Mouse (Mus musculus): ENCODE results near the gene Brip1. TPM values are rescaled to one million over a fixed set of nuclear protein-coding genes. Genes with fewer than 3 reads are reported as not detected.

The Brip1 gene
- polyA plus RNA-seq, 1 experiment from 2014 or later = 10.3 TPM

GRCm38 (mm10) chr11:86061243-86061642, 139.8 kb downstream of the Brip1 start:
- Histone ChIP-seq H3K4me2 (no peak overlapping the region), H3K27me3 (no peaks in the 10 kb centered on the region), H3K9ac (replicated peaks) (no peak overlapping the region), H3K36me3 (peaks cover 7% of the 10 kb centered on the region; the same call in 1 of the 2 replicates), H3K4me3 (replicated peaks) (no peak overlapping the region), H3K4me1 (replicated peaks) (no peaks in the 10 kb centered on the region), H3K27ac (no peak overlapping the region), H3K9me3 (no peaks in the 10 kb centered on the region)
- WGBS = 91% methylated on average over 8 of the region's 8 CpGs
- no peak for ATAC-seq (ENCODE audit: insufficient number of reproducible peaks, insufficient read depth, low FRiP score, low TSS enrichment, low read depth)

GRCm38 (mm10) chr11:86059123-86059522, 141.9 kb downstream of the Brip1 start:
- H3K9ac ChIP-seq (replicated peaks) = no peak overlapping the region
- no peaks in the 10 kb centered on the region for H3K9me3 ChIP-seq
- H3K27ac ChIP-seq = no peak overlapping the region
- no peak for ATAC-seq (ENCODE audit: insufficient number of reproducible peaks, insufficient read depth, low FRiP score, low TSS enrichment, low read depth)
- 90% methylated on average over 4 of the region's 4 CpGs for WGBS
- no peaks in the 10 kb centered on the region for H3K27me3 ChIP-seq
- peaks cover 7% of the 10 kb centered on the region; the same call in 1 of the 2 replicates for H3K36me3 ChIP-seq
- no peak overlapping the region for H3K4me2 ChIP-seq
- H3K4me1 ChIP-seq (replicated peaks) = no peaks in the 10 kb centered on the region
- H3K4me3 ChIP-seq (replicated peaks) = no peak overlapping the region

GRCm38 (mm10) chr11:86055806-86056205, 145.2 kb downstream of the Brip1 start:
- ATAC-seq (ENCODE audit: insufficient number of reproducible peaks, insufficient read depth, low FRiP score, low TSS enrichment, low read depth) = no peak
- Histone ChIP-seq H3K4me2 (no peak overlapping the region), H3K4me3 (replicated peaks) (no peak overlapping the region), H3K9ac (replicated peaks) (no peak overlapping the region), H3K9me3 (no peaks in the 10 kb centered on the region), H3K4me1 (replicated peaks) (peaks cover 6% of the 10 kb centered on the region), H3K27ac (no peak overlapping the region), H3K36me3 (no peaks in the 10 kb centered on the region), H3K27me3 (no peaks in the 10 kb centered on the region)
- 67% methylated on average over 7 of the region's 7 CpGs for WGBS

- H3K4me1 ChIP-seq (replicated peaks) = peaks cover 6% of the 10 kb centered on the region
- no peaks in the 10 kb centered on the region for H3K9me3 ChIP-seq
- ATAC-seq (ENCODE audit: insufficient number of reproducible peaks, insufficient read depth, low FRiP score, low TSS enrichment, low read depth) = no peak
- no peaks in the 10 kb centered on the region for H3K27me3 ChIP-seq
- H3K4me3 ChIP-seq (replicated peaks) = no peak overlapping the region
- H3K9ac ChIP-seq (replicated peaks) = no peak overlapping the region
- 30% methylated on average over 6 of the region's 6 CpGs for WGBS
- H3K4me2 ChIP-seq = peak overlapping the region; percentile 2; the same call in 1 of the 2 replicates
- peak overlapping the region; percentile 66; the same call in 1 of the 2 replicates for H3K27ac ChIP-seq
- no peaks in the 10 kb centered on the region for H3K36me3 ChIP-seq
These were observed 149.6 kb downstream of the Brip1 start for GRCm38 (mm10) chr11:86051383-86051782.

- Histone ChIP-seq H3K9me3 (no peaks in the 10 kb centered on the region), H3K36me3 (no peaks in the 10 kb centered on the region), H3K4me3 (replicated peaks) (no peak overlapping the region), H3K4me1 (replicated peaks) (peaks cover 6% of the 10 kb centered on the region), H3K27me3 (no peaks in the 10 kb centered on the region), H3K9ac (replicated peaks) (no peak overlapping the region), H3K4me2 (peak overlapping the region; percentile 2; the same call in 1 of the 2 replicates), H3K27ac (peak overlapping the region; percentile 66; the same call in 1 of the 2 replicates)
- no peak for ATAC-seq (ENCODE audit: insufficient number of reproducible peaks, insufficient read depth, low FRiP score, low TSS enrichment, low read depth)
- WGBS = 66% methylated on average over 8 of the region's 8 CpGs
These were observed 150.3 kb downstream of the Brip1 start for GRCm38 (mm10) chr11:86050430-86051280.

GRCm38 (mm10) chr11:86039994-86040393, 161.0 kb downstream of the Brip1 start:
- Histone ChIP-seq H3K9me3 (no peaks in the 10 kb centered on the region), H3K4me2 (no peak overlapping the region), H3K27ac (no peak overlapping the region), H3K36me3 (no peaks in the 10 kb centered on the region), H3K27me3 (no peaks in the 10 kb centered on the region), H3K4me3 (replicated peaks) (no peak overlapping the region), H3K9ac (replicated peaks) (no peak overlapping the region), H3K4me1 (replicated peaks) (peaks cover 6% of the 10 kb centered on the region)
- 73% methylated on average over 5 of the region's 5 CpGs for WGBS
- no peak for ATAC-seq (ENCODE audit: insufficient number of reproducible peaks, insufficient read depth, low FRiP score, low TSS enrichment, low read depth)

- no peak overlapping the region for H3K27ac ChIP-seq
- no peak overlapping the region for H3K4me3 ChIP-seq (replicated peaks)
- no peak overlapping the region for H3K9ac ChIP-seq (replicated peaks)
- no peaks in the 10 kb centered on the region for H3K36me3 ChIP-seq
- no peaks in the 10 kb centered on the region for H3K27me3 ChIP-seq
- no peak overlapping the region for H3K4me2 ChIP-seq
- 73% methylated on average over 8 of the region's 8 CpGs for WGBS
- peaks cover 6% of the 10 kb centered on the region for H3K4me1 ChIP-seq (replicated peaks)
- no peak for ATAC-seq (ENCODE audit: insufficient number of reproducible peaks, insufficient read depth, low FRiP score, low TSS enrichment, low read depth)
- no peaks in the 10 kb centered on the region for H3K9me3 ChIP-seq
These were observed 161.6 kb downstream of the Brip1 start for GRCm38 (mm10) chr11:86039355-86039754.

- Histone ChIP-seq H3K4me2 (no peak overlapping the region), H3K27me3 (no peaks in the 10 kb centered on the region), H3K27ac (no peak overlapping the region), H3K36me3 (no peaks in the 10 kb centered on the region), H3K9ac (replicated peaks) (no peak overlapping the region), H3K9me3 (no peaks in the 10 kb centered on the region), H3K4me1 (replicated peaks) (peaks cover 6% of the 10 kb centered on the region), H3K4me3 (replicated peaks) (no peak overlapping the region)
- 70% methylated on average over 13 of the region's 13 CpGs for WGBS
- ATAC-seq (ENCODE audit: insufficient number of reproducible peaks, insufficient read depth, low FRiP score, low TSS enrichment, low read depth) = no peak
These were observed 162.3 kb downstream of the Brip1 start for GRCm38 (mm10) chr11:86038701-86039100.

GRCm38 (mm10) chr11:86032910-86033309, 168.1 kb downstream of the Brip1 start:
- Histone ChIP-seq H3K9me3 (no peaks in the 10 kb centered on the region), H3K4me3 (replicated peaks) (no peak overlapping the region), H3K27ac (no peak overlapping the region), H3K4me2 (no peak overlapping the region), H3K27me3 (no peaks in the 10 kb centered on the region), H3K9ac (replicated peaks) (no peak overlapping the region), H3K36me3 (no peaks in the 10 kb centered on the region), H3K4me1 (replicated peaks) (peaks cover 5% of the 10 kb centered on the region; the same call in 1 of the 2 replicates)
- ATAC-seq (ENCODE audit: insufficient number of reproducible peaks, insufficient read depth, low FRiP score, low TSS enrichment, low read depth) = no peak
- WGBS = 49% methylated on average over 4 of the region's 4 CpGs

- peak; percentile 63; the same call in 1 of the 2 replicates for ATAC-seq (ENCODE audit: insufficient number of reproducible peaks, insufficient read depth, low FRiP score, low TSS enrichment, low read depth)
- H3K4me1 ChIP-seq (replicated peaks) = peaks cover 28% of the 10 kb centered on the region
- H3K9ac ChIP-seq (replicated peaks) = no peak overlapping the region
- 37% methylated on average over 5 of the region's 5 CpGs for WGBS
- no peak overlapping the region for H3K4me3 ChIP-seq (replicated peaks)
- no peaks in the 10 kb centered on the region for H3K9me3 ChIP-seq
- no peaks in the 10 kb centered on the region for H3K27me3 ChIP-seq
- no peak overlapping the region for H3K4me2 ChIP-seq
- no peak overlapping the region for H3K27ac ChIP-seq
- H3K36me3 ChIP-seq = no peaks in the 10 kb centered on the region
These were observed 173.0 kb downstream of the Brip1 start for GRCm38 (mm10) chr11:86028034-86028433.

GRCm38 (mm10) chr11:86026556-86027194, 174.3 kb downstream of the Brip1 start:
- Histone ChIP-seq H3K4me3 (replicated peaks) (no peak overlapping the region), H3K27ac (peak overlapping the region; percentile 73), H3K9ac (replicated peaks) (no peak overlapping the region), H3K36me3 (no peaks in the 10 kb centered on the region), H3K9me3 (no peaks in the 10 kb centered on the region), H3K27me3 (no peaks in the 10 kb centered on the region), H3K4me2 (peak overlapping the region; percentile 1; the same call in 1 of the 2 replicates), H3K4me1 (replicated peaks) (peaks cover 37% of the 10 kb centered on the region)
- ATAC-seq (ENCODE audit: insufficient number of reproducible peaks, insufficient read depth, low FRiP score, low TSS enrichment, low read depth) = peak; percentile 39; the same call in 1 of the 2 replicates
- WGBS = 4% methylated on average over 7 of the region's 7 CpGs

Data from limb, embryonic 12.5 days (tissue).